Comparison of ENCODE assay signal across 15 mouse cellular contexts in the genomic region with DNA sequence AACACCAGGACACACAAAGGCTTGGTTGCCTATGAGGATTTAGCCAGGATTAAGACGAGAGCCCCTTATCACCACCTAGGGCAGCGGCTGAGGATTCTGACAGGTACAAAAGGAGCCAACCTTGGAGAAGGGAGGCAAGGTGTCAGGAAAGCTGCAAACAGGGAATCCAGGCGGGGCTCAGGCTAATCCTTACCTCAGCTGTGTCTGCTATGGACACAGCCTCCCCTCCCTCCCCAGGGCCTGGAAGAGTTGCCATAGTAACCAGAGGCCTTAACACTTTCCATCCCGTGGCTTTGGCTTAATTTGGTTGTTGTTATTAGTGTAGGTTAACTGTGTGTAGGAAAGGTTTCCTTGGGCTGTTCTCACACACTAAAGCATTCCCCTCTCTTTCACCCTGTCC.
DNase-seq lines count a peak whose midpoint lies in the region; ATAC-seq and TF ChIP-seq lines count a peak whose summit lies in the region.
"Had no signal": no experiment of that assay in that cellular context is flagged by ENCODE, and none has a peak within 500 bp of the region (broad histone marks: within the 10 kb centered on the region; RNA-seq: fewer than 3 reads in every experiment).

No protein-coding gene starts in this region.

- WGBS in embryonic facial prominence, embryonic 14.5 days = 7% methylated on average over 4 of the region's 4 CpGs
- WGBS in hindbrain, embryonic 12.5 days = 19% methylated on average over 4 of the region's 4 CpGs
- WGBS in midbrain, embryonic 14.5 days = 4% methylated on average over 4 of the region's 4 CpGs
- 30% methylated on average over 4 of the region's 4 CpGs for WGBS in lung, adult 2 months

- no peak overlapping the region for H3K4me2 ChIP-seq in embryonic facial prominence, embryonic 14.5 days (ENCODE audit: low read depth, low read length)
- no peak overlapping the region for H3K4me2 ChIP-seq in hindbrain, embryonic 12.5 days (replicated peaks)
- peak overlapping the region; percentile 9; the same call in 1 of the 2 replicates for H3K4me2 ChIP-seq in midbrain, embryonic 14.5 days (ENCODE audit: low read length)
- H3K4me2 ChIP-seq: embryonic facial prominence, embryonic 15.5 days; liver, embryonic 13.5 days had no signal

- ATAC-seq in embryonic facial prominence, embryonic 14.5 days (ENCODE audit: low read depth) = peak; percentile 73
- peak; percentile 66 for ATAC-seq in hindbrain, embryonic 12.5 days (ENCODE audit: low FRiP score)
- peak; percentile 61; the same call in 1 of the 2 replicates for ATAC-seq in midbrain, embryonic 14.5 days (ENCODE audit: low FRiP score, low TSS enrichment)
- ATAC-seq in megakaryocyte-erythroid progenitor cell, adult 5-6 weeks (replicated peaks; ENCODE audit: low FRiP score, low TSS enrichment, poor library complexity, severe bottlenecking) = no peak
- ATAC-seq: Patski had no signal

- H3K4me3 ChIP-seq in embryonic facial prominence, embryonic 14.5 days (ENCODE audit: low read depth, low read length) = no peak overlapping the region
- H3K4me3 ChIP-seq in hindbrain, embryonic 12.5 days = no peak overlapping the region
- H3K4me3 ChIP-seq in midbrain, embryonic 14.5 days (replicated peaks; ENCODE audit: low read depth, low read length) = no peak overlapping the region
- no peak overlapping the region for H3K4me3 ChIP-seq in lung, adult 2 months (replicated peaks; ENCODE audit: extremely low read depth, low read depth, low read length)
- H3K4me3 ChIP-seq: embryonic facial prominence, embryonic 15.5 days; left cerebral cortex, adult 2 months; liver, embryonic 13.5 days had no signal

- H3K9ac ChIP-seq in embryonic facial prominence, embryonic 14.5 days (ENCODE audit: low read depth, low read length) = no peak overlapping the region
- H3K9ac ChIP-seq in hindbrain, embryonic 12.5 days = 0 out of 2 replicates have a peak overlapping the region, but pooled peaks have one; percentile 18
- peak overlapping the region; percentile 36; the same call in 1 of the 2 replicates for H3K9ac ChIP-seq in midbrain, embryonic 14.5 days (replicated peaks; ENCODE audit: low read length)
- H3K9ac ChIP-seq: embryonic facial prominence, embryonic 15.5 days; liver, embryonic 13.5 days had no signal

- H3K9me3 ChIP-seq in embryonic facial prominence, embryonic 14.5 days (ENCODE audit: control insufficient read depth, low read length) = no peaks in the 10 kb centered on the region
- no peaks in the 10 kb centered on the region for H3K9me3 ChIP-seq in hindbrain, embryonic 12.5 days (replicated peaks)
- H3K9me3 ChIP-seq in midbrain, embryonic 14.5 days (ENCODE audit: control insufficient read depth, low read length) = no peaks in the 10 kb centered on the region
- H3K9me3 ChIP-seq: embryonic facial prominence, embryonic 15.5 days; liver, embryonic 13.5 days had no signal

- no peaks in the 10 kb centered on the region for H3K4me1 ChIP-seq in embryonic facial prominence, embryonic 14.5 days (ENCODE audit: control insufficient read depth, insufficient read depth, low read length)
- peaks cover 40% of the 10 kb centered on the region for H3K4me1 ChIP-seq in hindbrain, embryonic 12.5 days
- H3K4me1 ChIP-seq in midbrain, embryonic 14.5 days (ENCODE audit: control insufficient read depth, insufficient read depth, low read length) = peaks cover 56% of the 10 kb centered on the region
- no peaks in the 10 kb centered on the region for H3K4me1 ChIP-seq in lung, adult 2 months (ENCODE audit: control insufficient read depth, insufficient read depth, low read length)
- H3K4me1 ChIP-seq: embryonic facial prominence, embryonic 15.5 days had no signal

- TF ChIP-seq POLR2A in brain, embryonic 14.5 days (IDR thresholded peaks at IDR 0.05; ENCODE audit: borderline replicate concordance, extremely low read depth, insufficient read depth, insufficient read length, poor library complexity, severe bottlenecking) = no peak
- no peak for TF ChIP-seq POLR2A in lung, adult 2 months (IDR thresholded peaks at IDR 0.05; ENCODE audit: borderline replicate concordance, extremely low read depth, low read depth, low read length)

- no peak overlapping the region for H3K27ac ChIP-seq in embryonic facial prominence, embryonic 14.5 days (replicated peaks; ENCODE audit: low read depth, low read length)
- peak overlapping the region; percentile 88 for H3K27ac ChIP-seq in hindbrain, embryonic 12.5 days
- peak overlapping the region; percentile 90 for H3K27ac ChIP-seq in midbrain, embryonic 14.5 days (replicated peaks; ENCODE audit: low read depth, low read length)
- H3K27ac ChIP-seq: embryonic facial prominence, embryonic 15.5 days; kidney, postnatal 0 days; left cerebral cortex, adult 2 months; liver, embryonic 13.5 days; macrophage; stomach, postnatal 0 days had no signal

- H3K27me3 ChIP-seq in embryonic facial prominence, embryonic 14.5 days (replicated peaks; ENCODE audit: control insufficient read depth, insufficient read depth, low read length) = no peaks in the 10 kb centered on the region
- H3K27me3 ChIP-seq in hindbrain, embryonic 12.5 days = no peaks in the 10 kb centered on the region
- H3K27me3 ChIP-seq in midbrain, embryonic 14.5 days (ENCODE audit: control insufficient read depth, insufficient read depth, low read length) = no peaks in the 10 kb centered on the region
- H3K27me3 ChIP-seq: embryonic facial prominence, embryonic 15.5 days; liver, embryonic 13.5 days; Patski had no signal

- no peaks in the 10 kb centered on the region for H3K36me3 ChIP-seq in embryonic facial prominence, embryonic 14.5 days (ENCODE audit: control insufficient read depth, insufficient read depth, low read length)
- H3K36me3 ChIP-seq in hindbrain, embryonic 12.5 days = peaks cover 38% of the 10 kb centered on the region
- peaks cover 81% of the 10 kb centered on the region for H3K36me3 ChIP-seq in midbrain, embryonic 14.5 days (ENCODE audit: control insufficient read depth, insufficient read depth, low read length)
- H3K36me3 ChIP-seq: embryonic facial prominence, embryonic 15.5 days; liver, embryonic 13.5 days had no signal

- no peak for TF ChIP-seq CTCF in brain, embryonic 14.5 days (IDR thresholded peaks at IDR 0.05; ENCODE audit: borderline replicate concordance, extremely low read depth, insufficient read depth, insufficient read length)
- no peak for TF ChIP-seq CTCF in lung, adult 2 months (IDR thresholded peaks at IDR 0.05; ENCODE audit: insufficient read depth, low read length)

- DNase-seq in brain, embryonic 14.5 days (ENCODE audit: low read depth) = peak; percentile 80
- peak; percentile 29 for DNase-seq in embryonic facial prominence, embryonic 14.5 days (ENCODE audit: low spot score)
- peak; percentile 87 for DNase-seq in midbrain, embryonic 14.5 days
- DNase-seq in urinary bladder, adult 2 months (ENCODE audit: low spot score) = no peak
- DNase-seq in yolk sac, embryonic 10.5 days (ENCODE audit: low spot score) = no peak
- DNase-seq in lung, adult 2 months = no peak
- DNase-seq: liver, embryonic 13.5 days had no signal

Comparison
In these comparisons a context has a peak if more than half of its experiments do, and no peak if none do; other contexts are left out.
1. DNase-seq: peak in brain, embryonic 14.5 days (single experiment), embryonic facial prominence, embryonic 14.5 days (single experiment) and midbrain, embryonic 14.5 days (single experiment); none in urinary bladder, adult 2 months (single experiment), yolk sac, embryonic 10.5 days (single experiment) and lung, adult 2 months (single experiment).